Mouse (Mus musculus) 416B (cell line): Measurements from ENCODE around the gene Per2.
A peak's percentile ranks its signal among the peaks of the same experiment; 100 is the strongest.

Experiments used
- DNase-seq: peaks from one replicate; pipeline ENCODE4 v3.0.0; 2011; ENCODE audit warnings: low read depth

Per2 gene

GRCm38 (mm10) chr1:91380453-91381090 is 78.6 kb downstream of the Per2 start:
- peak; percentile 84 for DNase-seq

DNA sequence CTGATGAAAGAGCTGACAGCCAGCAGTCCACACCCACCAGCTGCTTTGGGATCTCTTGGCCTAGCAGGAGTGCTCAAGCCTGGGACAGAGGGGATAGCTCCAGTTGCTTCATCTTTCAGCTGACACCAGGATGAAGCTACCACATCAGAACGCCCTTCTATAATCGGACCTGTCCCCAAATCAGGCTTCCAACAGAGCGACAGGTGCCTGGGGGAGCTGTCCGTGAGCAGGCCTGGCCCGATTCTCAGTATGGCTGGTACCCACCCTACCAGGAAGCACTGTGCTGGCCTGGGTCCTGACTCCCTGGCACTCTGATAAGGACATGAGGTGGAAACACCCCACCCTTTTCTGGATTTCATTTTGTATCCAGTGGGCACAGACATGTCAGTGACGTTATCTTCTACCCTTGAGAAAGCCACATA is 85.7 kb downstream of the Per2 start:
- no peak for DNase-seq

GRCm38 (mm10) chr1:91370055-91370454 is 89.1 kb downstream of the Per2 start:
- no peak for DNase-seq

- no peak for DNase-seq
Measured at GRCm38 (mm10) chr1:91369408-91369807, 89.7 kb downstream of the Per2 start.

DNA sequence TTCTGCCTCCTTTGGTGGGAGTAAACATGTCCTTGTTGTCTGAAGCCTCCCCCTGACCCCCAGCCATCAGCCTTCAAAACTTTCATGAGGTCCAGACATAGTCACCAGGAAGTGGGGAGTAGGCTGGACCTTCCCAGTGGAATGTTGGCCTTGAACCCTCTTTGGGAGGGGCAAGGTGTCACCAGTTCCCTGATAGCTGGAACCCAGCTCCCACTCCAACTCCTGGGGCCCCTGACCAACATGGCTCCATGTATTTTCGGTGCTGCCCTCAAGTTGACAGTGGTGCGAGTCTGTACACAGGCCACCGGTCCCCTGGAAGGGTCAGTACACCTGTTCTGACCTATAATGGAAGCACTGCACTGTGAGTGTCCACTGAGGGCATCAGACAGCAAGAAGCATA is 91.8 kb downstream of the Per2 start:
- DNase-seq: no peak

- no peak for DNase-seq
Measured at GRCm38 (mm10) chr1:91366215-91367108, 92.7 kb downstream of the Per2 start, which contains the start of gene Erfe. Gene Erfe, plus strand, starts transcription at chr1:91366430.
